Mouse (Mus musculus) liver, embryonic 14.5 days (tissue): Measurements from ENCODE around the gene Gper1.

ENCODE experiments used
- CTCF ChIP-seq: IDR thresholded peaks from 2 replicates; pipeline ENCODE4 v1.5.1; 2016; ENCODE audit warnings: antibody characterized with exemption, low read depth, control low read depth
- EP300 ChIP-seq: IDR thresholded peaks from 2 replicates; pipeline ENCODE4 v1.6.1; 2016; ENCODE audit warnings: antibody characterized with exemption, low read depth

- TF ChIP-seq CTCF: no peak
- no peak for TF ChIP-seq EP300
Measured at GRCm38 (mm10) chr5:139429818-139430341, 6.9 kb downstream of the Gper1 start.
